Mouse (Mus musculus) erythroblast, embryonic 14.5 days (primary cell): ENCODE data around the gene Casr.

Source experiments
- GATA1 ChIP-seq: IDR thresholded peaks from 2 replicates; pipeline ENCODE4 v1.6.1; 2012; ENCODE audit warnings: low read length, inconsistent platforms, mixed read lengths
- TAL1 ChIP-seq: IDR thresholded peaks from 3 replicates; pipeline ENCODE4 v1.6.1; 2012; ENCODE audit warnings: low read length, inconsistent platforms, mixed read lengths

- TF ChIP-seq GATA1 (no peak), TAL1 (no peak)
These were observed 93.1 kb downstream of the Casr start for GRCm38 (mm10) chr16:36468862-36469261.
